Mouse (Mus musculus) lung, postnatal 0 days (tissue): Measurements from ENCODE around the gene Nmnat3.

Source experiments
- CTCF ChIP-seq: IDR thresholded peaks from 2 replicates; pipeline ENCODE4 v1.5.1; 2016; ENCODE audit warnings: antibody characterized with exemption, mild to moderate bottlenecking
- EP300 ChIP-seq: IDR thresholded peaks from 2 replicates; pipeline ENCODE4 v1.6.1; 2016; ENCODE audit warnings: antibody characterized with exemption, mild to moderate bottlenecking, control low read depth

- TF ChIP-seq CTCF = no peak
- TF ChIP-seq EP300 = no peak
These were observed 2.4 kb downstream of the Nmnat3 start for GRCm38 (mm10) chr9:98289665-98290064.
